Mouse (Mus musculus) brain, embryonic 14.5 days (tissue): ENCODE measurements around the gene Lsg1.

Source experiments
- CTCF ChIP-seq: fragments of 200-500 bp; IDR thresholded peaks from 2 replicates; pipeline ENCODE4 v1.5.1; 2012; ENCODE audit warnings: inconsistent platforms, mild to moderate bottlenecking, moderate library complexity, borderline replicate concordance; ENCODE audit not compliant: insufficient read depth, insufficient read length; ENCODE audit errors: extremely low read depth
- POLR2A ChIP-seq: fragments of 200-500 bp; IDR thresholded peaks from 2 replicates; pipeline ENCODE4 v1.6.1; 2012; ENCODE audit warnings: mild to moderate bottlenecking, inconsistent platforms, borderline replicate concordance; ENCODE audit not compliant: poor library complexity, insufficient read depth, insufficient read length, severe bottlenecking; ENCODE audit errors: extremely low read depth

DNA sequence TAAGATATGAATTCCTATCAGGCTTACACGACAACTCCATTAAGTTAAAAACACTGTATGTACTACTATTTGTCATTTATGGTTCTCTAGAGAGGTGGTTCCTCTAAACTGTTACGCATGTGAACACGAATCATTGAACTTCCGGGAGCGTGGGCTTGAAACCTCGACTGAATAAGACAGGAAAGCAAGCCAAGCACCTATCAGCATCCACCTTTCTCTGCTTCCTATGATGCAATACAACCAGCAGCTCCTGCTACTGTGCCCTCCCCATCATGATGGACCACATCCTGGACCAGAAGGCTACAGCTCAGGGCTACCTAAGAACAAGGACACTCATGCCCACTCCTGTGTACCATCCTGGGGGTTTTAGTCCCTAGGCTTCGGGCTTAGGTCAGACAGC is 36.3 kb upstream of the Lsg1 start:
- TF ChIP-seq CTCF (no peak), POLR2A (no peak)
